25 mouse cellular contexts compared by ENCODE assay signal in the genomic region with DNA sequence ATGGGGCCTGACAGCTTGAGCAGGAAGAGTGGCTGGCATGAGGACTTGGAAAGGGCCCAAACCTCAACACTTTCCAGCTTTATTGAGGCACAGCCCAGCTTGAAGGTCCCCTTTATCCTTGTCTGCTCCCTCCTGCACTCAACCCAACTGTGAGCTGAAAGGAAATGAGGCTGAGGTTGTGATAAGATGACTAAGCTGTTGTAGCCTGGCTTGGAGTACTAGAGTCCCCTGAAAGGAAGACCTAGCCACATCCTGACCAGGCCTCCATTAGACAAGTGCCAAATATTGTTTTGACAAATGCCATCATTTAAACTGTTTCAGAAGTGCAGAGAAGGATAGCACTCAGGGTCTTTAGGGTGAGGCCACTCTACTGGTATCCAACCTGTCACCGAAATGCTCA. TPM values are rescaled to one million over a fixed set of nuclear protein-coding genes. Genes with fewer than 3 reads are reported as not detected.
"Had no signal": no experiment of that assay in that cellular context is flagged by ENCODE, and none has a peak within 500 bp of the region (broad histone marks: within the 10 kb centered on the region; RNA-seq: fewer than 3 reads in every experiment).

No protein-coding gene starts in this region.

- DNase-seq: gastrocnemius, adult 2 months; gastrocnemius, postnatal 10 days; gastrocnemius, postnatal 25 days; heart, adult 18-20 months; heart, postnatal 10 days; heart, postnatal 4 days; kidney, adult 11 months; kidney, adult 2 months; kidney, adult 9 months; kidney, postnatal 25 days; kidney, postnatal 4 days; liver; liver, embryonic 13.5 days had no signal

- ATAC-seq: hindbrain, postnatal 0 days; intestine, embryonic 16.5 days had no signal

RNA-seq across cellular contexts. Expression of gene Ang4, which starts 4.4 kb away (rescaled TPM):
- total RNA-seq: gastrocnemius, adult 2 months; gastrocnemius, postnatal 10 days; gastrocnemius, postnatal 25 days; gastrocnemius, postnatal 4 days; granulocyte monocyte progenitor cell, adult 5-6 weeks; heart, adult 18-20 months; heart, adult 8-10 months; heart, postnatal 10 days; heart, postnatal 25 days; heart, postnatal 4 days; hindbrain, postnatal 0 days; layer of hippocampus, adult 2 months; layer of hippocampus, postnatal 10 days; layer of hippocampus, postnatal 25 days; left cerebral cortex, adult 2 months; left cerebral cortex, postnatal 14 days; left cerebral cortex, postnatal 36 days had no signal

RNA-seq across cellular contexts. Expression of gene AY358078, which starts 22.1 kb away (rescaled TPM):
- total RNA-seq: gastrocnemius, adult 2 months; gastrocnemius, postnatal 10 days; gastrocnemius, postnatal 25 days; gastrocnemius, postnatal 4 days; granulocyte monocyte progenitor cell, adult 5-6 weeks; heart, adult 18-20 months; heart, adult 8-10 months; heart, postnatal 10 days; heart, postnatal 25 days; heart, postnatal 4 days; hindbrain, postnatal 0 days; layer of hippocampus, adult 2 months; layer of hippocampus, postnatal 10 days; layer of hippocampus, postnatal 25 days; left cerebral cortex, adult 2 months; left cerebral cortex, postnatal 14 days; left cerebral cortex, postnatal 36 days had no signal
